Mouse (Mus musculus) heart, embryonic 15.5 days (tissue): ENCODE results near the gene 1500009L16Rik. TPM values are rescaled to one million over a fixed set of nuclear protein-coding genes. Genes with fewer than 3 reads are reported as not detected.

Experiments used
- ATAC-seq: fragments of 200-750 bp; cut with Nextera tagmentation; replicated peaks from 2 replicates; pipeline ENCODE4 v1.8.0; 2017; ENCODE audit warnings: low read depth, moderate TSS enrichment; ENCODE audit not compliant: insufficient number of reproducible peaks, insufficient read depth, low FRiP score
- H3K27ac ChIP-seq: fragments of 300-500 bp; sonication (generic); 2 replicates; pipeline ENCODE4 v1.5.1; 2015; ENCODE audit warnings: mild to moderate bottlenecking, inconsistent platforms
- H3K27me3 ChIP-seq: fragments of 300-500 bp; sonication (generic); 2 replicates; pipeline ENCODE4 v1.6.1; 2015; ENCODE audit warnings: inconsistent platforms
- H3K36me3 ChIP-seq: fragments of 300-500 bp; sonication (generic); 2 replicates; pipeline ENCODE4 v1.6.1; 2015; ENCODE audit warnings: mild to moderate bottlenecking, inconsistent platforms
- H3K4me1 ChIP-seq: fragments of 300-500 bp; sonication (generic); replicated peaks from 2 replicates; pipeline ENCODE4 v1.6.1; 2015; ENCODE audit warnings: inconsistent platforms
- H3K4me2 ChIP-seq: fragments of 300-500 bp; sonication (generic); 2 replicates; pipeline ENCODE4 v1.6.1; 2015; ENCODE audit warnings: inconsistent platforms, mild to moderate bottlenecking, moderate library complexity
- H3K4me3 ChIP-seq: fragments of 300-500 bp; sonication (generic); 2 replicates; pipeline ENCODE4 v1.5.1; 2015; ENCODE audit warnings: mild to moderate bottlenecking, inconsistent platforms
- H3K9ac ChIP-seq: fragments of 300-500 bp; sonication (generic); 2 replicates; pipeline ENCODE4 v1.6.1; 2015; ENCODE audit warnings: mild to moderate bottlenecking, inconsistent platforms
- H3K9me3 ChIP-seq: fragments of 300-500 bp; sonication (generic); replicated peaks from 2 replicates; pipeline ENCODE4 v1.6.1; 2016; ENCODE audit warnings: inconsistent platforms
- WGBS: fragments of 180-500 bp; shearing (Covaris S2); methylation state at CpG from one replicate; pipeline ENCODE4 v1.1.7; 2015; ENCODE audit warnings: mixed read lengths; 5-methylcytosine and 5-hydroxymethylcytosine counted together
- polyA plus RNA-seq: library from polyadenylated mRNA; unstranded; fragments of >200 nt; fragmentation: Nextera tagmentation; extraction: Ambion mirVana; gene quantifications from 2 replicates; pipeline ENCODE4 v1.2.1, GENCODE M21; 2015

Gene 1500009L16Rik
- polyA plus RNA-seq, 1 experiment from 2014 or later: 19.0 TPM

- ATAC-seq: no peak
- no peaks in the 10 kb centered on the region for H3K36me3 ChIP-seq
- H3K27me3 ChIP-seq: no peaks in the 10 kb centered on the region
- no peak overlapping the region for H3K4me2 ChIP-seq
- peaks cover 20% of the 10 kb centered on the region for H3K4me1 ChIP-seq
- 73% methylated on average over 6 of the region's 6 CpGs for WGBS
- H3K27ac ChIP-seq: no peak overlapping the region
- H3K4me3 ChIP-seq: no peak overlapping the region
- H3K9ac ChIP-seq: no peak overlapping the region
- no peaks in the 10 kb centered on the region for H3K9me3 ChIP-seq
These were observed 81.4 kb downstream of the 1500009L16Rik start for GRCm38 (mm10) chr10:83804021-83804420.

DNA sequence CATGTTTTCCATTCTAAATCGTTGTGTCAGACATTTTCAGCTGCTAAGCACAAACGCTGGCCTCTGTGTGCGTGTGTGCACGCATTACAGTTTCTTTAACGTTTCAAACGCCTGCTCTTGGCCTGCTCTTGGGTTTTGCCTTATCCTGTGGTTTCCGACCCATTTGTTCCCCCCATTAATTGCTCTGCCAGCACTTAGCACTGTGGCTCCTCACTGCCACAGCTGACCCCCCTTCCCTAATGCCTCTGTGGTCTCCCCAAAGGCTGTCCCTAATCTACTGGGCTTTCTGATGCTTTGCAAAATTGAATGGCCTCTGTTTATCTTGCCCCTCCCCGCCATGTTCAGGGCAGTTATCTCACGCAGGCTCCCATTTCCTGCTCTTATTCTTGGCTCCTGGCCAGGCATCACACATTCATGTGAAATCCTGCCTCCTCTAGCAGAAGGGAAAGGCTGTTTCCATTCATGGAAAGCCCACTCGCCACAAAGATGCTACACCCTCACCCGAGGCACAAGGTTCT is 82.6 kb downstream of the 1500009L16Rik start:
- WGBS: 22% methylated on average over 11 of the region's 11 CpGs
- Histone ChIP-seq H3K27ac (peak overlapping the region; percentile 82), H3K9me3 (no peaks in the 10 kb centered on the region), H3K4me1 (peaks cover 20% of the 10 kb centered on the region), H3K4me3 (no peak overlapping the region), H3K27me3 (no peaks in the 10 kb centered on the region), H3K4me2 (peak overlapping the region; percentile 41), H3K36me3 (no peaks in the 10 kb centered on the region), H3K9ac (no peak overlapping the region)
- peak; percentile 92 for ATAC-seq

DNA sequence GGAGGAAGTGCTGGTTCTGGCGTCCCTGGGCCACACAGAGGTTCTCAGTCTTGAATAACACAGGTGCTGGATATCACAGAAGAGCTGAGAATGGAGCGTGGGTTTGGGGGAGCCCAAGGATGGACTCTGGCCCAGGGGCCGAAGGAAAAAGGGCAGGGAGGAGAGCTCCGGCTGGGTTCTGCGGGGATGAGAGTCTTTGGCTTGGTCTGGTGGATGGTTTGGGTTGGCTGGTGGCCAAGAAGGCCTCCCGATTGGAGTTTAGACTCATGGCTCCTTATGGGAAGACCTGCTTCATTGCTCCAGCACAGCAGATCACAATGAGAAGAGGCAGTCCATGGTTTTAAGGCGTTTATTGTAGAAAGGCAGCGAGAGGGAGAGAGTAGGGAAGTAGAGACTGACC is 84.6 kb downstream of the 1500009L16Rik start:
- WGBS: 61% methylated on average over 8 of the region's 8 CpGs
- H3K27ac ChIP-seq: 0 out of 2 replicates have a peak overlapping the region, but pooled peaks have one; percentile 82

More for the DNA sequence above, 84.6 kb downstream of the 1500009L16Rik start:
- Histone ChIP-seq H3K27me3 (no peaks in the 10 kb centered on the region), H3K4me1 (peaks cover 20% of the 10 kb centered on the region), H3K4me3 (no peak overlapping the region), H3K9me3 (no peaks in the 10 kb centered on the region), H3K4me2 (no peak overlapping the region), H3K36me3 (no peaks in the 10 kb centered on the region), H3K9ac (no peak overlapping the region)
- ATAC-seq: no peak

Other genes starting within 250 kb of the 1500009L16Rik start
- gene Aldh1l2, start 188.7 kb upstream of the 1500009L16Rik start, polyA plus RNA-seq: 9.7 and 10.1 TPM in 2 replicates
- gene Washc4, start 179.1 kb upstream of the 1500009L16Rik start, polyA plus RNA-seq: 21.0 and 25.5 TPM in 2 replicates
- 34.0 and 36.5 TPM in 2 replicates for gene Appl2, start 74.1 kb upstream of the 1500009L16Rik start, polyA plus RNA-seq